Mouse (Mus musculus) testis, adult 2 months (tissue): ENCODE measurements around the gene Rps19.

ENCODE experiments used
- CTCF ChIP-seq: fragments of 200-500 bp; IDR thresholded peaks from 2 replicates; pipeline ENCODE4 v1.5.1; 2012; ENCODE audit warnings: low read depth, mild to moderate bottlenecking, inconsistent platforms, low read length, moderate library complexity; ENCODE audit not compliant: control insufficient read depth, insufficient read depth, insufficient replicate concordance
- POLR2A ChIP-seq: fragments of 200-500 bp; IDR thresholded peaks from 2 replicates; pipeline ENCODE4 v1.6.1; 2012; ENCODE audit warnings: low read depth, mild to moderate bottlenecking, inconsistent platforms, low read length, moderate library complexity; ENCODE audit not compliant: control insufficient read depth

DNA sequence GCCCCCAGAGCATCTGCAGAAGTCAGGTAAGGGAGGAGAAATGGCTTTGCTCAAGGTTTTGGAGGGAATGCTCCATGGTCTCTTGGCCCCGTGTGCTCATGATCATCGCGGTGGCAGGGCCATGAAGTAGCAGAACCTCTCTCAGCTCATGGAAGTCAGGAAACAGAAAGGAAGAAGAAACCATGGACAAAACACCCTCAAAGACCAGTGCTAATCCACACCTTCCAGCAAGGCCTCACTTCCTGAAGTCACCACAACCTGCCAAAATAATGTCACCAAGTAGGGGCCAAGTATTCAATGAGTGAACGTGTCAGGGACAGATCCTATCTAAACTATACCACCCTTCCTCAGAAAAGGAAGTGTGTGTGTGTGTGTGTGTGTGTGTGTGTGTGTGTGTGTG, 21.3 kb upstream of the Rps19 start:
- no peak for TF ChIP-seq CTCF
- TF ChIP-seq POLR2A = no peak
